Mouse (Mus musculus) T-helper 17 cell (primary cell): Measurements from ENCODE around the gene Eme1.
"Not testable (repeated sequence)": the region's sequence is repeated elsewhere in the genome, so short reads cannot be mapped to it uniquely, and the experiment has no call there.

Experiments
- in situ Hi-C, 2 experiments: fragments of 300-600 bp; cut with MboI, MseI; formaldehyde crosslinking; loops; 1 replicate in 1 of 2; 2 replicates in 1 of 2; pipeline ENCODE4 v1.15.1; 2025; ENCODE audit warnings: high pct_unique_total_duplicates in 2 of 2

Gene Eme1

DNA sequence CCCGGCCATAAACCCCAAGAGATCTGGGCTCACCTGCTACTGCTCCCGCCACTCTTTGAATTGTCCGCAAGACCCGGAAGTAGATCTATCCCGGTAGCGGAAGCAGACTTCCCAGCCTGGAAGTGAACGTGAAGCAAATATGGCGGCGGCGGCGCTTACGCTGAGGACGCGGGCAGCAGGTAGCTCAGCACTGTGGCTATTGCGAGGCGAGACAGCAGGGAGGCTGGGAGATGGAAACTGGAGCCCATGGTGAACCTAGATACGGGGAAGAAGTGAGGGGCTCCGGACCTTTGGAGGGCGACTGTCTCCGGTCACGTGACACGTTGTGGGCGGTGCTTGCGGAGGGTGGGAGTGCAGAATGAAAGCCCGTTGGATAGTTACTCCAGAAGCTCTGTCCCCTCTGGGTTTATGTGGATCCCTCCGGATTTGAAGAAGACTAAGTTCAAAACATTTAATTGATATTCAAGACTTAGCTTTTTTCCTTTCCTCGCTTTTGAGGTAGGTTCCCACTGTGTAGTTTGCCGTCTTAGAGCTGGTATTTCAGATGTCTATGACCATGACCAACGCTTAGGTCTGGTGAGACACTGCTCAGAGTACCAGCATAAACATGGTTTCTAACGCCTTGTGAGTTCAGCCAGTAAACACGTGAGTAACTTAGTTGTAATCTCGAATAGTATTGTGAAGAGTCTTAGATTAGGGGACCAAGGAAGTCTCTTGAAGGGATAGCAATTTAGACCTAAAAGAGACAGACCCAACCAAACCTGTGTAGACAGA lies at the start of gene Eme1, which contains the start of gene Mrpl27:
Eme1 (minus strand) TSS at position 302 of the 774 bp plus-strand sequence.
Mrpl27 (plus strand) TSS at position 105 of the 774 bp plus-strand sequence.
- in situ Hi-C loops: no loop called here

DNA sequence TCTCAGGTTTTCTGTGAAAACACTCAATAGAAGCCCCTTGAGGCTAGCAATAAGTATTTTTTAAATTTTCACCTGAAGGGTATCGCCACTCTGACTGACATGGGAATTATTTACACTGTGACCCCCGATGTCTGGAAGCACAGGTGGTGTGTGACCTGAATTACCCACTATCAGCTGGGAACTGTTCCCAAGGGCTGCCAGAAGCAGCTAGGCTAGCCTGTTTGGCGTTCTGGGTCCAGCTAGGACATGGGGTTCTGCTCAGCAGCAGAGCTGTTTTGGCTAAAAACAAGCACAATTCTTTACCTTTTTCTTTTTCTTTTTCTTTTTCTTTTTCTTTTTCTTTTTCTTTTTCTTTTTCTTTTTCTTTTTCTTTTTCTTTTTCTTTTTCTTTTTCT lies 48.4 kb upstream of the Eme1 start:
- in situ Hi-C loops: no loop called here

GRCm38 (mm10) chr11:94701401-94702215 lies 47.8 kb upstream of the Eme1 start:
- in situ Hi-C loops: no loop called here

DNA sequence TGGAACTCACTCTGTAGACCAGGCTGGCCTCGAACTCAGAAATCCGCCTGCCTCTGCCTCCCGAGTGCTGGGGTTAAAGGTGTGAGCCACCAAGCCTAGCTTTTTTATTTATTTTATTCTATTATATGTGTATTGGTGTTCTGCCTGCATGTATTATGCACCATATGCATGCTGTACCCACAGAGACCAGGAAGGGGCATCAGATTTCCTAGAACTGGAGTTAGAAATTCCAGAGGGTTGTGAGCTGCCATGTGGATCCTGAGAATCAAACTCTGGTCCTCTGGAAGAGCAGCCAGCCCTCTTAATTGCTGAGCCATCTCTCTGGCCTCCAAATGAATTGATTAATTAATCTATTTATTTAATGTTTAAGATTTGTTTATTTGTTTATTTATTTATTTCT lies 45.6 kb upstream of the Eme1 start:
- in situ Hi-C loops: no loop called here

DNA sequence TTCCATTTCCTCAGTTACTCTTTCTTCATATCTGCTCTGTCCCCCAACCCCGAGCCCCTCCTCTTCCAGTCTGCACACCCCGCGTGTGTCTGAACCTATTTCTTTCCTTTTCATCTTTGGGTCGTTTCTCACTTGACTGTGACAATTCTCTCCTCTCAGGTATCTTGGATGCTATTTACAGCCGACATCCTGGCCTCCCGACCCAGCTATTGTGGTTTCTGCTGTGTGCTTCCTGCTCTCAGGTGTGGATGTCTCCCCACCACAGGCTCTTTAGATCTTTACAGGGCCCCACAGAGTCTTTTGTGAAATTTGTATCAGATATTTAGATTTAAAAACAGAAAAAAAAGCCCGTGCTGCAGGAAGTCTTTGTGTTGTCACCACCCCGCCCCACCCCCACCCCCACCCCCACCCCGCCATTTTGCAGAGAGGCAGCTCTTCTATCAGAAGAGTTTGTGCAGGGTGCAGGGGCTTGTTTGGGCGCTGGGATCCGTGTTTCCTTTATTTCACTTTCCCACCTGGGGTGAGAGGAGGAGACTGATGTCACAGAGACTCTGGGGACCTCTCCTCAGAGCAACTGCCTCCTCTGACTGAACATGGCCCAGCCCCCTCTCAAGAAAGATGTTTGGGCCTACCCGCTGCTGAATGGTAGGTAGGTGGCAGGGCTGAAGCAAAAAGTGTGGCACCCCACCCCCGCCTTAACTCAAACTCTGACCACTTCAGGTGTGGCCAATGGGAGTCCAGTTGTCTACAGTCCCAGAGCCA lies 44.1 kb upstream of the Eme1 start:
- in situ Hi-C loops: no loop called here

DNA sequence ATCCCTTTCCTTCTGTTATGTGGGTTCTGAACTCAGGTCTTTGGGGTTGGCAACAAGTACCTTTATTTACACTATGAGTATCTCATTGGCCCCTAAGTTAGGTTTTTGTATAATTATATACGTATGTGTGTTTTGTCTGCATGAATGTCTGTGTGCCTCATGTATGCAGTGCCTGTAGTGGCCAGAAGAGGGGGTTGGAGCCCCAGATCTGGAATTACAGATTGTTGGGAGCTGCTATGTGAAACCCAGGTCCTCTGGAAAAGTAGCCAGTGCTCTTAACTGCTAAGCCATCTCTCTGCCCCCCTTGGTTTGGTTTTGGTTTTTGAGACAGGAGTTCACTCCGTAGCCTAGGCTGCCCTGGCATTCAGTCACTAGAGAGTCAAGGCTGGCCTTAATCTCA lies 43.4 kb upstream of the Eme1 start:
- in situ Hi-C loops: no loop called here

- in situ Hi-C loops: no loop called here
Measured at GRCm38 (mm10) chr11:94695508-94695907, 41.7 kb upstream of the Eme1 start.

- in situ Hi-C loops: not testable (repeated sequence)
Measured at GRCm38 (mm10) chr11:94692502-94692901, 38.7 kb upstream of the Eme1 start.

- in situ Hi-C loops: no loop called here
Measured at GRCm38 (mm10) chr11:94687178-94687577, 33.4 kb upstream of the Eme1 start.

DNA sequence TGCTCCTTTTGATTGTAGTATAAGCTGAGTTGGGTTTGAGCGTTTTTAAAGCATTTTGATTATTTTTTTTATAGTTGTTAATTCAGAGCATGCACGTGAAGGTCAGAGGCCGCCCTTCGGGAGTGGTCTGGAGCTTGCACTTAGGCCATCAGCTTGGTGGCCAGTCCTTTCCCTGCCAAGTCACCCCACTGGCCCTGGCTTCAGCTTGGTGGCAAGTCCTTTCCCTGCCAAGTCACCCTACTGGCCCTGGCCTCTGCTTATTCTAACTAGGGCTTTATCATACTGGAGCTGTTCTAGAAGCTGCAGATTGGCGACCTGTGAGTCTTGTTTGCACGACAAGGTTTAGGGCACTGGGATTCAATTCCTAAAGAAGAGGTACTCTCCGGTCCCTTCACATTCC lies 28.7 kb upstream of the Eme1 start:
- in situ Hi-C loops: no loop called here

GRCm38 (mm10) chr11:94681640-94682039 lies 27.9 kb upstream of the Eme1 start:
- in situ Hi-C loops: no loop called here

DNA sequence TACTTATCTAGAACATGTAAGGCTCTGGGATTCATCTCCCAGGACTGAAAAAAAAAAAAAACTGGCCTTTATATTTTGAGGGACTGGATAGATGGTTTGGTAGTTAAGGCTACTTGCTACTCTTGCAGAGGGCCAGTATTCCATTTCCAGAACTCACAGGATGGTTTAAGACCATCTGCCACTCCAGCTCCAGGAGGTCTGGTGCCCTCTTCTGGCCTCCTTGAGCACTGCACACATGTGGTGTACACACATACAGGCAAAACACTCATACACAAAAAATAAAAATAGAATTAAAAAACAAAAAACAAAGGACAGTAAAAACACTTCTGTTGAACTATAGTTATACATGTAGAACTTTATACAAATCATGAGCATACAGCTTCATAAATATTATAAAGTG lies 26.9 kb upstream of the Eme1 start:
- in situ Hi-C loops: no loop called here

DNA sequence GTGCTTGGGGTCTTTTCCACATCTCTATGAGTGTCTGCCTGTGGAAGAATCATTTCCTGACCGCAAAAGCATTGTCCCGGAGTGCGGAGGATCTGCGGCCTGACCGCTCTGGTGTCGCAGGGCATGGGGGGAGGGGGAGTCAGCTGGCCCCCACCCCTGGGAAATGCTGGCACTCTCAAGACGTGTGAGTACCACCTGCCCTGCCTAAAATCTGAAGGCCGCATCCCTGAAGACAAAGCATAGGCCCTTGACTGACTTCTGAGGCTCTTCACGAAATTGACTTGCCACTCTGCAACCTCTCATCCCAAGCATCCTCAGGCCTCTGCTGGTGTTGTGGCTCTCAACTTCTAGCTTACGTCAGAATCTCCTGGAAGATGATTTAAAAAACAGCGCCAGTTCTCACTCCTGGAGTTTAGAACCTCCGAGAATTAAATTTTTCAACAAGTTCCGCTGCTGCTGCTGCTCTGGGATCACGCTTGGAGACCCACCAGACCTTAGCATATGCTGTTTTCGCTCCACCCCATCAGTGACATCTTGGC lies 23.9 kb upstream of the Eme1 start:
- in situ Hi-C loops: no loop called here

GRCm38 (mm10) chr11:94676754-94677606 lies 23.2 kb upstream of the Eme1 start, which contains the start of gene Xylt2:
Gene Xylt2, minus strand, starts transcription at chr11:94677515.
- in situ Hi-C loops: no loop called here

- in situ Hi-C loops: no loop called here
Measured at GRCm38 (mm10) chr11:94676308-94676707, 22.5 kb upstream of the Eme1 start.

DNA sequence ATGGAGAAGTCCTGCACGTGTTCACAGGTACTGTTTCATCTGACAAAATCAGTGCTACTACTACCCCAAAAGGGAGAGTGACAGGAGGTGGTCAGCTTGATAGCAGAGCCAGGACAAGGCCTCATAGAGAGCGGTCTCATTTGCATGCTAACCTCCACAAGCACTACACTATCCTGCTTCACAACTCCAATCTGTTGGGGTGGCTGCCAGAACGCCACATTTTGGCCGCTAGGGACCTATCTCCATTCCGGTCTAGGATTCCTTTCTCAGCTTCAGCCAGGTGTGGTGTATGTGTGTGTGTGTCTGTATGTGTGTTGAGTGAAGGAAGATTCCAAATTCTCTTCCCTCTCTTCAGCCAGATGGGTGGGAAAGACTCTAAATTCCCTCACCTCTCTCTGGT lies 21.7 kb upstream of the Eme1 start:
- in situ Hi-C loops: no loop called here

DNA sequence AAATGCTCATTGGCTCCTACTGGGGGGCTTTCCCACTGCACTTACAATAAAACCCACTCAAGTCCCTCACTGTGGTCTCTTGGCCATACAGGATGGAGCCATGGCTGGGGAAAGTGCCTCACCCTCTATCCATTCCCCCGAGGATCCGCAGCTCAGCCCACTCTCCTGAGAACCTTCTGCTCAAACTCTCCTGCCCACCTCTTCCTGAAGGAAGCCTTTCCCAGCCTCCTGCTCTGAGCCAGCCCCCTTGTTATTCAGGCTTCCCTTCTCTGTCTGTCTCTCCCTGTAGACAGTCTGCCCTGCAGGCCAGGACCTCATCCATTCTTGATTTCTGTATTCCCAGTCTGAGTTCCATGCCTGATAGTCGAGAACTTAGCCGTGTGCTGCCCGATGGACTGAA lies 21.2 kb upstream of the Eme1 start:
- in situ Hi-C loops: no loop called here

DNA sequence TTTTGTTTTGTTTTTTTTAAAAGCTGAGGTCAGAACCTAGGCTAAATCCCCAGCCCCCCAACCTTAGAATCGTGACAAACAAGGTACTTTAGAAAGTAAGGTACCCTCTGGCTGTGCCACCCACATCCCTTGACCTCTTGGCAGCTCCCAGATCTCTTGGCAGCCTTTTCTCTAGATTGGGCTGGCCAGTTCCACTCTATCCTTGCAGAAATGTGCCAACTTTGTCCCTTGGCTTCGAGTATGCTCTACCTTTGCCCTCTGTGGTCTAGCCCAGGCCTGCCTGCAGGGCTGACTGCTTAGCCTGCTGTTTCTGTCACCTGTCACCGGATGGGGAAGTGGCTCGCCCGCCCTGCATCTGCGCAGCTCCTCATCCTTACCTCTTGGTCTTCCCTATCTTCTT lies 11.5 kb upstream of the Eme1 start:
- in situ Hi-C loops: no loop called here

- in situ Hi-C loops: no loop called here
Measured at GRCm38 (mm10) chr11:94661344-94661743, 7.6 kb upstream of the Eme1 start.

DNA sequence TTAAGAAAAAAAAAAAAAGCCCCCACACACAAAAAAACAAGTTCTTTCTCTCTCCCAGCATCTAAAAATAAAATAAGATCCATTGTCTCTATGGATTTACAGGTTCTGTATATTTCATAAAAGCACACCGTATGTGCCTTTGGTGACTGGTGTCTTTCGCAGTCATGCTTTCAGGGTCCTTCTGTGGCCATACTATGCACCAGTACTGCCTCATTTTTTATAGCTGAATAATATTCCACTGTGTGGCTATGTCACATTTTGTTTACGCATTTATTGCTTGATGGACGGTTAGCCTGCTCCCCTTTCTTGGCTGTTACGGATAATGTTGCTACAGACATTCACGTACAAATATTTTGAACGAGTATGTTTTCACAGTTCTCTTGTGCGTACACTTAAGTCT lies 791 bp downstream of the Eme1 start:
- in situ Hi-C loops: no loop called here

GRCm38 (mm10) chr11:94651241-94651640 lies 2.5 kb downstream of the Eme1 start:
- in situ Hi-C loops: not testable (repeated sequence)
